Comparison of ENCODE assay signal across 20 mouse cellular contexts in the genomic region with DNA sequence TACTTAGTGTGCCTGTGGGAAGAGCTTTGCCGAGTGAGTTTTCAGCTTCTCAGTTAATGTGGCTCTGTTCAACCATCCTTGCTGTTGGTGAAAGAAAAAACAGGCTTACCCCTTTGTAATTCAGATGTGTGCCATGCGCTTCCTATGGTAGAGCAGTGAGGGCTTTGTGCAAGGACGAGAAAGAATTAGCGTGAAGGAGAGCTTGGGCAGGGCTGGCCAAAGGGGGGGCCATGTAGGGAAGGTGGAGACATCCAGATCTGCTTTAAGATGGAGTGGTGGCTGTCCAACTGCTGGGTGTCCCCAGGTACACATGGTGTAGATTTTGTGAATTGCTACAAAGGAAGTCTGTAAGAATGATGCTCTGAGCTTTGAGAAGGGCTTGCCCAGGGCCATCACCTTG. TPM values are rescaled to one million over a fixed set of nuclear protein-coding genes. Genes with fewer than 3 reads are reported as not detected.
DNase-seq lines count a peak whose midpoint lies in the region; ATAC-seq and TF ChIP-seq lines count a peak whose summit lies in the region.
"Had no signal": no experiment of that assay in that cellular context is flagged by ENCODE, and none has a peak within 500 bp of the region (broad histone marks: within the 10 kb centered on the region; RNA-seq: fewer than 3 reads in every experiment).

No protein-coding gene starts in this region.

- H3K27ac ChIP-seq in forebrain, embryonic 10.5 days = 0 out of 2 replicates have a peak overlapping the region, but pooled peaks have one; percentile 33
- H3K27ac ChIP-seq in forebrain, postnatal 0 days (ENCODE audit: low read depth, low read length) = no peak overlapping the region
- H3K27ac ChIP-seq in heart, embryonic 15.5 days = peak overlapping the region; percentile 83
- H3K27ac ChIP-seq in heart, adult 2 months = no peak overlapping the region
- H3K27ac ChIP-seq in midbrain, embryonic 11.5 days (ENCODE audit: low read depth, low read length) = no peak overlapping the region
- no peak overlapping the region for H3K27ac ChIP-seq in midbrain, embryonic 16.5 days (ENCODE audit: low read length)
- H3K27ac ChIP-seq in midbrain, embryonic 13.5 days = no peak overlapping the region
- H3K27ac ChIP-seq: embryonic facial prominence, embryonic 15.5 days; liver, embryonic 12.5 days had no signal

- intact Hi-C loops in heart, adult 2 months (cut with DNase I) = no loop called here

- H3K9me3 ChIP-seq in forebrain, embryonic 10.5 days = no peaks in the 10 kb centered on the region
- no peaks in the 10 kb centered on the region for H3K9me3 ChIP-seq in forebrain, postnatal 0 days (ENCODE audit: low read length)
- no peaks in the 10 kb centered on the region for H3K9me3 ChIP-seq in heart, embryonic 15.5 days (replicated peaks)
- H3K9me3 ChIP-seq in midbrain, embryonic 11.5 days (ENCODE audit: control insufficient read depth, low read length) = no peaks in the 10 kb centered on the region
- H3K9me3 ChIP-seq in midbrain, embryonic 16.5 days (replicated peaks; ENCODE audit: control insufficient read depth, low read length, poor library complexity, severe bottlenecking) = no peaks in the 10 kb centered on the region
- no peaks in the 10 kb centered on the region for H3K9me3 ChIP-seq in midbrain, embryonic 13.5 days
- H3K9me3 ChIP-seq: embryonic facial prominence, embryonic 15.5 days; liver, embryonic 12.5 days had no signal

- TF ChIP-seq CTCF in forebrain, postnatal 0 days (IDR thresholded peaks at IDR 0.05; ENCODE audit: low read depth) = no peak
- no peak for TF ChIP-seq CTCF in heart, adult 2 months (IDR thresholded peaks at IDR 0.05)

- peaks cover 30% of the 10 kb centered on the region for H3K4me1 ChIP-seq in forebrain, embryonic 10.5 days
- H3K4me1 ChIP-seq in forebrain, postnatal 0 days (ENCODE audit: insufficient read depth) = no peaks in the 10 kb centered on the region; the same call in 1 of the 2 replicates
- peaks cover 75% of the 10 kb centered on the region for H3K4me1 ChIP-seq in heart, embryonic 15.5 days (replicated peaks)
- H3K4me1 ChIP-seq in heart, adult 2 months (ENCODE audit: control insufficient read depth, insufficient read depth, low read length) = peaks cover 30% of the 10 kb centered on the region
- peaks cover 11% of the 10 kb centered on the region for H3K4me1 ChIP-seq in midbrain, embryonic 11.5 days (ENCODE audit: control insufficient read depth, insufficient read depth, low read length)
- peaks cover 10% of the 10 kb centered on the region for H3K4me1 ChIP-seq in midbrain, embryonic 16.5 days (ENCODE audit: control insufficient read depth, insufficient read depth, low read length)
- peaks cover 27% of the 10 kb centered on the region for H3K4me1 ChIP-seq in midbrain, embryonic 13.5 days (replicated peaks)
- H3K4me1 ChIP-seq: liver, embryonic 12.5 days had no signal

- TF ChIP-seq POLR2A in heart, adult 2 months (IDR thresholded peaks at IDR 0.05; ENCODE audit: insufficient read depth, low read depth, low read length) = no peak

- no peak for TF ChIP-seq EP300 in heart, adult 2 months (IDR thresholded peaks at IDR 0.05; ENCODE audit: insufficient read depth, low read depth, low read length)

- H3K27me3 ChIP-seq in forebrain, embryonic 10.5 days (ENCODE audit: poor library complexity, severe bottlenecking) = no peaks in the 10 kb centered on the region
- H3K27me3 ChIP-seq in forebrain, postnatal 0 days (ENCODE audit: insufficient read depth, low read length) = no peaks in the 10 kb centered on the region
- no peaks in the 10 kb centered on the region for H3K27me3 ChIP-seq in heart, embryonic 15.5 days
- H3K27me3 ChIP-seq in heart, adult 2 months (ENCODE audit: control insufficient read depth, insufficient read depth, low read length) = no peaks in the 10 kb centered on the region
- H3K27me3 ChIP-seq in midbrain, embryonic 11.5 days (ENCODE audit: control insufficient read depth, insufficient read depth, low read length) = no peaks in the 10 kb centered on the region
- no peaks in the 10 kb centered on the region for H3K27me3 ChIP-seq in midbrain, embryonic 16.5 days (ENCODE audit: control insufficient read depth, insufficient read depth, low read depth, low read length)
- no peaks in the 10 kb centered on the region for H3K27me3 ChIP-seq in midbrain, embryonic 13.5 days
- H3K27me3 ChIP-seq: embryonic facial prominence, embryonic 15.5 days; liver, embryonic 12.5 days had no signal

- WGBS in forebrain, embryonic 10.5 days = 69% methylated on average over 4 of the region's 4 CpGs
- 35% methylated on average over 4 of the region's 4 CpGs for WGBS in forebrain, postnatal 0 days
- WGBS in heart, embryonic 15.5 days = 83% methylated on average over 4 of the region's 4 CpGs
- WGBS in heart, adult 2 months = 80% methylated on average over 4 of the region's 4 CpGs
- 33% methylated on average over 4 of the region's 4 CpGs for WGBS in midbrain, embryonic 11.5 days
- WGBS in midbrain, embryonic 16.5 days = 24% methylated on average over 4 of the region's 4 CpGs
- WGBS in midbrain, embryonic 13.5 days = 31% methylated on average over 4 of the region's 4 CpGs

- no peak for DNase-seq in forebrain, embryonic 10.5 days (ENCODE audit: extremely low spot score, low spot score)
- no peak for DNase-seq in forebrain, postnatal 0 days
- no peak for DNase-seq in heart, adult 2 months
- no peak for DNase-seq in midbrain, embryonic 11.5 days (ENCODE audit: low spot score, missing footprints)
- no peak for DNase-seq in embryo, embryonic 11 days
- DNase-seq: cerebellum, adult 9-11 months; gastrocnemius, postnatal 10 days; kidney, adult 8-10 months; kidney, postnatal 36 days; layer of hippocampus, adult 9-11 months; lung, embryonic 14.5 days; lung, postnatal 4 days; thymus, postnatal 25 days had no signal

- no peak overlapping the region for H3K9ac ChIP-seq in forebrain, postnatal 0 days
- H3K9ac ChIP-seq in heart, embryonic 15.5 days = no peak overlapping the region
- no peak overlapping the region for H3K9ac ChIP-seq in heart, adult 2 months (ENCODE audit: low read depth, low read length)
- H3K9ac ChIP-seq in midbrain, embryonic 11.5 days (ENCODE audit: low read length) = no peak overlapping the region
- no peak overlapping the region for H3K9ac ChIP-seq in midbrain, embryonic 16.5 days (ENCODE audit: low read depth, low read length)
- no peak overlapping the region for H3K9ac ChIP-seq in midbrain, embryonic 13.5 days (replicated peaks)
- H3K9ac ChIP-seq: embryonic facial prominence, embryonic 15.5 days; liver, embryonic 12.5 days; lung, embryonic 14.5 days had no signal

- H3K4me3 ChIP-seq in forebrain, embryonic 10.5 days = no peak overlapping the region
- no peak overlapping the region for H3K4me3 ChIP-seq in forebrain, postnatal 0 days (ENCODE audit: low read depth, low read length)
- H3K4me3 ChIP-seq in heart, embryonic 15.5 days = no peak overlapping the region
- H3K4me3 ChIP-seq in heart, adult 2 months = no peak overlapping the region
- H3K4me3 ChIP-seq in midbrain, embryonic 11.5 days (ENCODE audit: low read depth, low read length) = no peak overlapping the region
- H3K4me3 ChIP-seq in midbrain, embryonic 16.5 days (ENCODE audit: low read depth, low read length) = no peak overlapping the region
- H3K4me3 ChIP-seq in midbrain, embryonic 13.5 days (replicated peaks) = no peak overlapping the region
- H3K4me3 ChIP-seq: embryonic facial prominence, embryonic 15.5 days; liver, embryonic 12.5 days had no signal

- H3K79me2 ChIP-seq in heart, adult 2 months (replicated peaks; ENCODE audit: control insufficient read depth, insufficient read depth, low read length) = peaks cover 9% of the 10 kb centered on the region

- H3K36me3 ChIP-seq in forebrain, embryonic 10.5 days (replicated peaks) = no peaks in the 10 kb centered on the region
- H3K36me3 ChIP-seq in forebrain, postnatal 0 days (ENCODE audit: insufficient read depth) = no peaks in the 10 kb centered on the region
- H3K36me3 ChIP-seq in heart, embryonic 15.5 days = no peaks in the 10 kb centered on the region
- peaks cover 15% of the 10 kb centered on the region for H3K36me3 ChIP-seq in heart, adult 2 months (ENCODE audit: control insufficient read depth, insufficient read depth, low read length)
- no peaks in the 10 kb centered on the region for H3K36me3 ChIP-seq in midbrain, embryonic 11.5 days (ENCODE audit: control insufficient read depth, insufficient read depth, low read length)
- H3K36me3 ChIP-seq in midbrain, embryonic 16.5 days (ENCODE audit: control insufficient read depth, insufficient read depth, low read length) = no peaks in the 10 kb centered on the region
- no peaks in the 10 kb centered on the region for H3K36me3 ChIP-seq in midbrain, embryonic 13.5 days
- H3K36me3 ChIP-seq: embryonic facial prominence, embryonic 15.5 days; G1E; liver, embryonic 12.5 days had no signal

- no peak overlapping the region for H3K4me2 ChIP-seq in forebrain, postnatal 0 days (ENCODE audit: low read depth)
- no peak overlapping the region for H3K4me2 ChIP-seq in heart, embryonic 15.5 days
- no peak overlapping the region for H3K4me2 ChIP-seq in midbrain, embryonic 11.5 days
- H3K4me2 ChIP-seq in midbrain, embryonic 16.5 days (ENCODE audit: low read length) = no peak overlapping the region
- H3K4me2 ChIP-seq in midbrain, embryonic 13.5 days (replicated peaks) = no peak overlapping the region
- H3K4me2 ChIP-seq: embryonic facial prominence, embryonic 15.5 days; liver, embryonic 12.5 days; lung, embryonic 14.5 days had no signal

- ATAC-seq in forebrain, postnatal 0 days = no peak
- ATAC-seq in heart, embryonic 15.5 days (replicated peaks; ENCODE audit: insufficient number of reproducible peaks, insufficient read depth, low FRiP score, low read depth) = no peak
- peak; percentile 54; the same call in 1 of the 2 replicates for ATAC-seq in midbrain, embryonic 11.5 days (ENCODE audit: low FRiP score)
- ATAC-seq in midbrain, embryonic 16.5 days = no peak
- peak; percentile 59 for ATAC-seq in midbrain, embryonic 13.5 days
- ATAC-seq: CD4-positive, CD25-positive, alpha-beta regulatory T cell, adult 4 months had no signal

RNA-seq across cellular contexts. Expression of gene Lpp, which starts 29.9 kb away (rescaled TPM):
- polyA plus RNA-seq in forebrain, embryonic 10.5 days (2016; fragmentation: Nextera tagmentation; extraction: Ambion mirVana) = 27.3 and 27.9 TPM in 2 replicates
- total RNA-seq in forebrain, postnatal 0 days (2014; rRNA removed) = 6.0 and 9.4 TPM in 2 replicates
- polyA plus RNA-seq in forebrain, postnatal 0 days (2015; fragmentation: Nextera tagmentation; extraction: Ambion mirVana) = 2.6 and 6.2 TPM in 2 replicates
- polyA plus RNA-seq in heart, embryonic 15.5 days (2015; fragmentation: Nextera tagmentation; extraction: Ambion mirVana) = 42.6 and 49.5 TPM in 2 replicates
- total RNA-seq in heart, adult 2 months (2021) = 10 to 100 TPM; 23.6 to 25.1 TPM
- polyA plus RNA-seq in heart, adult 2 months (2012; rRNA removed) = 7.7 and 14.3 TPM in 2 replicates
- 14.4 and 15.7 TPM in 2 replicates for polyA plus RNA-seq in midbrain, embryonic 11.5 days (2014; fragmentation: Nextera tagmentation; extraction: Ambion mirVana)
- 10.3 and 10.7 TPM in 2 replicates for polyA plus RNA-seq in midbrain, embryonic 16.5 days (2015; fragmentation: Nextera tagmentation; extraction: Ambion mirVana)
- polyA plus RNA-seq in midbrain, embryonic 13.5 days (2015; fragmentation: Nextera tagmentation; extraction: Ambion mirVana) = 9.0 and 10.2 TPM in 2 replicates
- polyA plus RNA-seq: G1E had no signal

Comparison
In these comparisons a context has a peak if more than half of its experiments do, and no peak if none do; other contexts are left out.
1. H3K27ac ChIP-seq: peak in forebrain, embryonic 10.5 days (single experiment) and heart, embryonic 15.5 days (single experiment); none in forebrain, postnatal 0 days (single experiment), heart, adult 2 months (single experiment), midbrain, embryonic 11.5 days (single experiment), midbrain, embryonic 16.5 days (single experiment) and midbrain, embryonic 13.5 days (single experiment).
2. ATAC-seq: peak in midbrain, embryonic 11.5 days (single experiment) and midbrain, embryonic 13.5 days (single experiment); none in forebrain, postnatal 0 days (single experiment), heart, embryonic 15.5 days (single experiment) and midbrain, embryonic 16.5 days (single experiment).